Comparison of ENCODE assay signal across 16 mouse cellular contexts in the genomic region with DNA sequence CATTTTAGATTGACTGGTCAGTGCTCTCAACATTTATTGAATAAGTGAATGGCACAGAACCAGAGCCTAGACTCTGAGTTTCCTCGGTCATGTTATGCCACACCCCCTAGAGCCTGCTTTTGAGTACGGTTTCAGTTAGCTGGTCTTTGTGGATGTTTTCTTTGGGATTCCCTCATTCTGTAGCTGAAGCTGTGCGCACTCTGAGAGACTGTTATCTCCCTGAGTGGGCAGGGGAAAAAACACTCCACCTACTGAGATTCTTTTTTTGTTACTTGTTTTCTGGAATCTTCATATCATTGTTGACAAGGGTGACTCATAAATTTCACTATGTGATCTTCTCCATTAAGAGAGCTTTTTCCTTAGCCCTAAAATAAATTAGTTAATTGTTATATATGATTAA.
"Had no signal": no experiment of that assay in that cellular context is flagged by ENCODE, and none has a peak within 500 bp of the region (broad histone marks: within the 10 kb centered on the region; RNA-seq: fewer than 3 reads in every experiment).

No protein-coding gene starts in this region.

- ATAC-seq: hindbrain, postnatal 0 days; intestine, embryonic 16.5 days; liver, embryonic 12.5 days had no signal

- DNase-seq: gastrocnemius, adult 2 months; gastrocnemius, postnatal 10 days; gastrocnemius, postnatal 36 days; heart, postnatal 14 days; heart, postnatal 36 days; kidney, adult 11 months; kidney, adult 2 months; kidney, adult 9 months; kidney, postnatal 14 days; kidney, postnatal 36 days; layer of hippocampus, adult 9-11 months; layer of hippocampus, postnatal 36 days; left cerebral cortex, postnatal 4 days had no signal
